Mouse (Mus musculus) forebrain, embryonic 13.5 days (tissue): Measurements from ENCODE around the gene Gas7. TPM values are rescaled to one million over a fixed set of nuclear protein-coding genes. Genes with fewer than 3 reads are reported as not detected.

Experiments
- ATAC-seq: fragments of 200-750 bp; cut with Nextera tagmentation; 2 replicates; pipeline ENCODE4 v1.8.0; 2017
- H3K27ac ChIP-seq: fragments of 300-500 bp; sonication (generic); 2 replicates; pipeline ENCODE4 v1.5.1; 2015; ENCODE audit warnings: inconsistent platforms, mild to moderate bottlenecking, moderate library complexity
- H3K27me3 ChIP-seq: fragments of 300-500 bp; sonication (generic); 2 replicates; pipeline ENCODE4 v1.6.1; 2015; ENCODE audit warnings: mild to moderate bottlenecking, inconsistent platforms
- H3K36me3 ChIP-seq: fragments of 300-500 bp; sonication (generic); 2 replicates; pipeline ENCODE4 v1.6.1; 2015; ENCODE audit warnings: mild to moderate bottlenecking, inconsistent platforms; ENCODE audit not compliant: poor library complexity, severe bottlenecking
- H3K4me1 ChIP-seq: fragments of 300-500 bp; sonication (generic); 2 replicates; pipeline ENCODE4 v1.6.1; 2015; ENCODE audit warnings: inconsistent platforms
- H3K4me2 ChIP-seq: fragments of 300-500 bp; sonication (generic); 2 replicates; pipeline ENCODE4 v1.6.1; 2015; ENCODE audit warnings: inconsistent platforms, mild to moderate bottlenecking, moderate library complexity
- H3K4me3 ChIP-seq: fragments of 300-500 bp; sonication (generic); 2 replicates; pipeline ENCODE4 v1.5.1; 2015; ENCODE audit warnings: mild to moderate bottlenecking, inconsistent platforms
- H3K9ac ChIP-seq: fragments of 300-500 bp; sonication (generic); 2 replicates; pipeline ENCODE4 v1.6.1; 2015; ENCODE audit warnings: mild to moderate bottlenecking, inconsistent platforms
- H3K9me3 ChIP-seq: fragments of 300-500 bp; sonication (generic); replicated peaks from 2 replicates; pipeline ENCODE4 v1.6.1; 2016; ENCODE audit warnings: inconsistent platforms
- WGBS: fragments of 180-500 bp; shearing (Covaris S2); methylation state at CpG from one replicate; pipeline ENCODE4 v1.1.7; 2015; 5-methylcytosine and 5-hydroxymethylcytosine counted together
- polyA plus RNA-seq: library from polyadenylated mRNA; unstranded; fragments of >200 nt; fragmentation: Nextera tagmentation; extraction: Ambion mirVana; gene quantifications from 2 replicates; pipeline ENCODE4 v1.2.1, GENCODE M21; 2015

Gene Gas7
- polyA plus RNA-seq, 1 experiment from 2014 or later: 18.3 TPM

GRCm38 (mm10) chr11:67524731-67525130 is 69.5 kb downstream of the Gas7 start:
- Histone ChIP-seq H3K27ac (no peak overlapping the region), H3K4me1 (peaks cover 6% of the 10 kb centered on the region; the same call in 1 of the 2 replicates), H3K36me3 (no peaks in the 10 kb centered on the region), H3K4me3 (no peak overlapping the region), H3K9me3 (no peaks in the 10 kb centered on the region), H3K27me3 (no peaks in the 10 kb centered on the region), H3K4me2 (no peak overlapping the region), H3K9ac (no peak overlapping the region)
- 58% methylated on average over 2 of the region's 2 CpGs for WGBS
- ATAC-seq: no peak

DNA sequence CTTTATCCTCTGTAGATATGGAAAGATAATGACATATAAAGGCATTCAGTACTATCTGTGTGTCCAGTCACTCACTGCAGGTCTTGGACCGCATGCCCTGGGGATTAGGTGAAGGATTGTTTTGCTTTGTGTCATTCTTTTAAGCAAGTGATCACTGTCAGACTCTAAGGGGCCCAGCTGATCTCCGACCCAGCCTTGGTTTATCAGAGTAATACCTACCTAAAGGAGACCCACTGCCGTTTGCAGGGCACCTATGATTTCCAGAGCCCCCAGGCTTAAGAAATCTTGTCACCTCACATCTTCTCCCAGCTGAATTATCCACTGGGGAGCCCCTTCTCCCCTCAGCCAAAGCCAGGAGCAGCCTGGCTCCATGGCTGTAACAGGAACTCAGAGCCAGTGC is 70.6 kb downstream of the Gas7 start:
- Histone ChIP-seq H3K4me3 (no peak overlapping the region), H3K4me1 (peaks cover 6% of the 10 kb centered on the region; the same call in 1 of the 2 replicates), H3K4me2 (no peak overlapping the region), H3K36me3 (no peaks in the 10 kb centered on the region), H3K9ac (no peak overlapping the region), H3K27me3 (no peaks in the 10 kb centered on the region), H3K9me3 (no peaks in the 10 kb centered on the region), H3K27ac (no peak overlapping the region)
- no peak for ATAC-seq
- 58% methylated on average over 3 of the region's 3 CpGs for WGBS

- H3K9ac ChIP-seq: no peak overlapping the region
- no peak overlapping the region for H3K27ac ChIP-seq
- WGBS: 84% methylated on average over 12 of the region's 12 CpGs
- ATAC-seq: no peak
- no peaks in the 10 kb centered on the region for H3K27me3 ChIP-seq
- no peaks in the 10 kb centered on the region for H3K36me3 ChIP-seq
- H3K9me3 ChIP-seq: no peaks in the 10 kb centered on the region
- H3K4me1 ChIP-seq: peaks cover 6% of the 10 kb centered on the region; the same call in 1 of the 2 replicates
- H3K4me2 ChIP-seq: no peak overlapping the region
- no peak overlapping the region for H3K4me3 ChIP-seq
These were observed 71.6 kb downstream of the Gas7 start for GRCm38 (mm10) chr11:67526621-67527545.

DNA sequence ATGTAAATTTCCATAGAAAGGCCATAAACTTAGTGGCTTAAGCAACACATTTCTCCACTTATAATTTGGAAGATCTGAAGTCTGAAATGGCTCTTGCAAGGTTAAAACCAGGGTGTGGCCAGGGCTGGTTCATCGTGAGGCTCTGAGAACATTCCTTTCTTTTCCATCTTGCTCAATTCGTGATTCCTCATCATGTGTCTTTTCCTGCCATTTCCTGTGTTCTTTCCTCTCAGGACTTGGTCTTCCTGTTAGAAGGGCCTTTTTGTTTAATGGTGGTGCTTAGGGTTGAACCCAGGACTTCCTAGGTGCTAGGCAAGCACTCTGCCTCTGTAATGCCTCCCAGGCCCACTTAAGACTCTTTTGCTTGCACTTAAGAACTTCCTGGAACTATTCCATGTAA is 76.0 kb downstream of the Gas7 start:
- no peak for ATAC-seq
- Histone ChIP-seq H3K9me3 (no peaks in the 10 kb centered on the region), H3K4me2 (no peak overlapping the region), H3K9ac (no peak overlapping the region), H3K4me3 (no peak overlapping the region), H3K36me3 (no peaks in the 10 kb centered on the region), H3K27ac (no peak overlapping the region), H3K27me3 (no peaks in the 10 kb centered on the region), H3K4me1 (peaks cover 6% of the 10 kb centered on the region; the same call in 1 of the 2 replicates)
- WGBS: 96% methylated on average over 2 of the region's 2 CpGs

DNA sequence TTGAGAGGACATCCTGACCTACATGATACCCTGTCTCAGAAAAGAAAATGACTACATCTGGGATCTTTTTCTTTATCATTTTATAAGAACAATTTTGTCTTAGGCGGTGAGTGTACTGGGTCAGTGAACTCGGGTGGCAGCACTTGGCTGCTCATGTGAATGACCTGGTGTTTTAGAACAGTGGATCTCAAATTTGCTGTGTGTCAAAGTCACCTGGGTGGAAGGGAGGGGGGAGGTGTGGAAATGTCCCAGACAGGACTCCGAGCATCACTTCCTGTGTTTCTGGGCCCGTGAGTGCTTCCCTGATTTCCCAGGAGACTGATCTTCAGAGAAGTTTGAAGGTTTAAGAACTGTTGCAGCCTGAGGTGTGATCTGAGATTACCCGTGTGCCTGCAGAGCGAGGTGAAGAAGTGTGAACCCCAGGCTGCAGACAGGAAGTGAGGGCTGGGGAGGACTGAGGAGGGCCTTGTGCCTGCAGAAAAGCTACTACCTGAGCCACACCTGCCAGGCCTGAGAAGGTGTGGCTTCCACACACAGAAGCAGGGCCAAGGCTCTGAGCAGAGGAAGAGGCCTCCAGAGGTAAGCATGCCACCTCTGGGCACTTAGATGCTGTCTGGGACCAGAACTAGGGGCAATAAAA is 76.8 kb downstream of the Gas7 start:
- ATAC-seq: no peak
- H3K27ac ChIP-seq: no peak overlapping the region
- no peak overlapping the region for H3K4me3 ChIP-seq
- peaks cover 3% of the 10 kb centered on the region; the same call in 1 of the 2 replicates for H3K4me1 ChIP-seq
- H3K9ac ChIP-seq: no peak overlapping the region
- H3K9me3 ChIP-seq: no peaks in the 10 kb centered on the region
- H3K27me3 ChIP-seq: no peaks in the 10 kb centered on the region
- H3K4me2 ChIP-seq: no peak overlapping the region
- WGBS: 78% methylated on average over 6 of the region's 6 CpGs
- H3K36me3 ChIP-seq: no peaks in the 10 kb centered on the region

GRCm38 (mm10) chr11:67532728-67533127 is 77.5 kb downstream of the Gas7 start:
- no peak overlapping the region for H3K27ac ChIP-seq

DNA sequence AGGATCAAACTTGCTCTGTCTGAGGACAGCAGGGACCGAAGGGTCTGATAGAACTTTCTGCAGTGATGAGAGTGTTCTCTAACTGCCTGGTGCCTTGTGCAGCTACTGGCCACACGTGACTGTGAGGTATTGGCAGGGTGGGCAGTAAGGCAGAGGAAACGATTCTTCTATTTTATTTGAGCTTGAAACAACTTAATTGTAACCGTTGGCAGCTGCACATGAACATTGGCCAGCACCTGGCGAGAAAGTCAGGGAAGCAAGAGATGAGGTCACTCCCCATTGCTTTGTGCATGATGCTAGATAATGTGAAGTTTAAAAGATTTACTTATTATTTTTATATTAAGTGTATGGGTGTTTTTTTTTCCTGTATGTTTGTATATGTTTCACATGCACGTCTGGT is 77.9 kb downstream of the Gas7 start:
- WGBS: 86% methylated on average over 6 of the region's 6 CpGs
- Histone ChIP-seq H3K36me3 (no peaks in the 10 kb centered on the region), H3K9ac (no peak overlapping the region), H3K4me1 (no peaks in the 10 kb centered on the region), H3K4me3 (no peak overlapping the region), H3K4me2 (no peak overlapping the region), H3K27me3 (no peaks in the 10 kb centered on the region), H3K27ac (no peak overlapping the region), H3K9me3 (no peaks in the 10 kb centered on the region)
- ATAC-seq: no peak

More at GRCm38 (mm10) chr11:67532728-67533127, 77.5 kb downstream of the Gas7 start:
- Histone ChIP-seq H3K27me3 (no peaks in the 10 kb centered on the region), H3K9me3 (no peaks in the 10 kb centered on the region), H3K4me2 (no peak overlapping the region), H3K36me3 (no peaks in the 10 kb centered on the region), H3K4me3 (no peak overlapping the region), H3K9ac (no peak overlapping the region), H3K4me1 (no peaks in the 10 kb centered on the region)
- no peak for ATAC-seq
- WGBS: 89% methylated on average over 10 of the region's 10 CpGs

DNA sequence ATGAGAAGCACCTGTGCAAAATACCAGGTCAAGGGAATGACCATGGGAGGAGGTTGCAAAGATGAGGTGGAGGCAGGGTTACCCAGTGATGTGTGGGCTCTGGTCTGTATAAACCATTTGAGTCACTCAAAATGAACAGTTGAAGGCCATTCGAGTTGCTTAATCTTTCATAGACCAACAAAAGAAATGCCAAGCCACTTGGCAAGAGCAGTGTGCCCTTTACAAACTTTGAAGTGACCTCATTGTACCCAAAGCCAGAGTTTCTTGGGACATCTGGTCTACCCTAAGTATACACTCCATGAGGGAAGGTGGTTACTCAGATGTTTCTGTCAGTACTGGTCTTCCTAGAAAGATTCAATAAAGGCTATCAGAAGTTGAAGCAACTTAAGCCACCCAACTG is 80.5 kb downstream of the Gas7 start:
- no peak for ATAC-seq
- Histone ChIP-seq H3K9me3 (no peaks in the 10 kb centered on the region), H3K27me3 (no peaks in the 10 kb centered on the region), H3K27ac (no peak overlapping the region), H3K4me2 (no peak overlapping the region), H3K4me1 (no peaks in the 10 kb centered on the region), H3K4me3 (no peak overlapping the region), H3K36me3 (no peaks in the 10 kb centered on the region), H3K9ac (no peak overlapping the region)
- WGBS: 76% methylated on average over 1 of the region's 1 CpGs

GRCm38 (mm10) chr11:67536413-67536812 is 81.2 kb downstream of the Gas7 start:
- 86% methylated on average over 1 of the region's 1 CpGs for WGBS
- no peak for ATAC-seq
- Histone ChIP-seq H3K27me3 (no peaks in the 10 kb centered on the region), H3K36me3 (no peaks in the 10 kb centered on the region), H3K9me3 (no peaks in the 10 kb centered on the region), H3K27ac (no peak overlapping the region), H3K4me2 (no peak overlapping the region), H3K4me3 (no peak overlapping the region), H3K9ac (no peak overlapping the region), H3K4me1 (no peaks in the 10 kb centered on the region)

DNA sequence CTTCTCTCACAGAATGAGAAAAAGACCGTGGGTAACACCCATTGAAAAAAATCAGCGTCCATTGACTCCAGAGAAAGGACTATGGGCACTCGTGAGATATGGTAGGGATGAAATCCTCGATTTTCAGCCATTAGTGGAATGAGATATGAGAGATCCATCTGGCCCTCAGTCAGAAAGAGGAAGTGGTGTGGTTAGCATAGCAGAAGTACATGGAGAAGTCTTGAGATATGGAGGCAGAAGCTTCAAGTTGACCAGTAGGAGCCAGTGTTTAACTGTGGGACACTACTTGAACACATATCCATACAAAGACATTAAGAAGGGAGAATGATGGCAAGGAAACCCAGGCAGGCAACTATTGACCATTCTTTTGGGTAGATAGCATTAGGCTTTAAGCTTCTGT is 82.1 kb downstream of the Gas7 start:
- ATAC-seq: no peak
- H3K27me3 ChIP-seq: no peaks in the 10 kb centered on the region
- H3K4me2 ChIP-seq: no peak overlapping the region
- H3K36me3 ChIP-seq: no peaks in the 10 kb centered on the region
- H3K9me3 ChIP-seq: no peaks in the 10 kb centered on the region
- H3K27ac ChIP-seq: no peak overlapping the region
- H3K9ac ChIP-seq: no peak overlapping the region
- H3K4me1 ChIP-seq: no peaks in the 10 kb centered on the region
- no peak overlapping the region for H3K4me3 ChIP-seq
- 88% methylated on average over 4 of the region's 4 CpGs for WGBS

DNA sequence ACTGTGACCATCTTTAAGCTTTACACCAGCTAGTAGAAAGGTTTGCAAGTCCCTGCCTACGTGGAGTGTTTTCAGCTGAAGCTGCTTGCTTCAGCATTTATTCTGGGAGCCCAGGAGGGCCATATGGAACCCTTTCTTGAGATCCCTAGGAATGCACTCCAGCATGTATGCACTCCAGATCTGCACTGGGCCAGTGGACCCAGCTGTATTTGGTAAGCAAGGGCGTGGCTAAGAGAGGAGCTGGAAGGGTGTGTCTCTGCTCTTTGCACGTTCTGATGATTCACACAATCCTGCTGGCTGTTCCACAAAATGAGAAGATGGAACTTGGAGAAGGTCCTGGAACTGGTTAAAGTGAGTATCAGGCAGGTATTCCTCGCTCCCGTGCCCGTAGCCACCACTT is 83.3 kb downstream of the Gas7 start:
- Histone ChIP-seq H3K4me3 (no peak overlapping the region), H3K27ac (no peak overlapping the region), H3K36me3 (no peaks in the 10 kb centered on the region), H3K27me3 (no peaks in the 10 kb centered on the region), H3K4me2 (no peak overlapping the region), H3K9me3 (no peaks in the 10 kb centered on the region), H3K9ac (no peak overlapping the region), H3K4me1 (no peaks in the 10 kb centered on the region)
- ATAC-seq: no peak
- 89% methylated on average over 6 of the region's 6 CpGs for WGBS

DNA sequence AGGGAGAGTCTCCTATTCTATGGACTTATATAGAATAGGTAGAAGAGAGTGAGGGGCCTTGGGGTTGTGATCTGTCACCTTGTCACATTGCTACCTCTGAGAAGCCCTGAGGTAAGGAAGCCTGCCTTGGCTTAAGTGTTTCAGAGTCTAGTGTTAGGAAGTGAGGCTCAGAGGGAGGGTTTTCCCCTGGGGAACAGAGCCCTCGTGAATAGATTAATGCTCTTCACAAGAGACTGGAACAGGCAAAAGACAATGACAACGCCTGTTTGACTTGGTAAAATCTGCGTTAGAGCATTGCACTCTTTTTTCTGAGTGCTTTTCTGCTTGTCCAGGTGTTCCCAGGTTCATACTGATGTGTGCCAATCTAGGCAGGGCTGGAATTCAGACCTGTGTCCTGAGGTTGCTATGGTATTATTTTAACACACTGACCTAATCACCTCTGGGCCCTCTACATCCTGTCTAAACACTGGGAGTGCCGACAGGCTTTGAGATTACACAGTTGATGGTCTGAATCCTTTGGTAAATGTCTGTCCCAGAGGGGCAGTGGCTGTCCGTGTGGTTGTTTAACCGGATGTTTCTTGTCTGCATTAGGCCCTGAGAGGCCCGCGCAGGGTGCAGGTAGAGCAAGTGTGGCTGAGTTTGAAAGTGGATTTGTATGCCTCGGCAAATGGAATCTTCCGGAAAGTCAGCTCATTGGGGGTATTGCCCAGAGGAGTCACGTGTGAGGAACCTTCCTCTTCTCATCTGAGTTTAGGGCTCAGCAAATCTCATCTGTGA is 89.6 kb downstream of the Gas7 start:
- H3K9me3 ChIP-seq: no peaks in the 10 kb centered on the region
- H3K4me3 ChIP-seq: no peak overlapping the region
- WGBS: 77% methylated on average over 11 of the region's 11 CpGs
- H3K36me3 ChIP-seq: no peaks in the 10 kb centered on the region
- H3K4me1 ChIP-seq: 0 out of 2 replicates have a peak, but pooled peaks cover 11% of the 10 kb centered on the region
- H3K9ac ChIP-seq: no peak overlapping the region
- no peak overlapping the region for H3K27ac ChIP-seq
- no peak overlapping the region for H3K4me2 ChIP-seq
- ATAC-seq: no peak
- no peaks in the 10 kb centered on the region for H3K27me3 ChIP-seq
